22 mouse cellular contexts compared by ENCODE assay signal in the genomic region with DNA sequence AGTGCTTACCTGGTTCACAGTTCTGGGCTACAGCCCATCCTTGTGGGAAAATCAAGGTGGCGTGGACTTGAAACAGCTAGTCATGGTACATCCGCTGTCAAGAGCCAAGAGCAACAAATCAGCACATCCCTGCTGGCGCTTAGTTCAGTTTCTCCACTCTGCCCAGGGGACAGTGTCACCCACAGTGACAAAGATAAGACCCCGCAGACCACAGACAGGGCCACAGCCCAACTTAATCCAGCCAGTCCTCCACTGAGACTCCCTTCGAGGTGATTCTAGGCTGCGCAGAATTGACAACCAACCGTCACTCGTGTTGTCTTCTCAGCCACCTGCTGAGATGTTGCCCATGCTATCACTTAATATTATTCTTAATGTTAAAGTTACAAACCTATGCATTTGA. TPM values are rescaled to one million over a fixed set of nuclear protein-coding genes. Genes with fewer than 3 reads are reported as not detected.
DNase-seq lines count a peak whose midpoint lies in the region; ATAC-seq and TF ChIP-seq lines count a peak whose summit lies in the region.
"Had no signal": no experiment of that assay in that cellular context is flagged by ENCODE, and none has a peak within 500 bp of the region (broad histone marks: within the 10 kb centered on the region; RNA-seq: fewer than 3 reads in every experiment).

No protein-coding gene starts in this region.

- H3K27me3 ChIP-seq in liver, embryonic 12.5 days (replicated peaks), result no peaks in the 10 kb centered on the region
- no peaks in the 10 kb centered on the region for H3K27me3 ChIP-seq in liver, embryonic 16.5 days (ENCODE audit: control insufficient read depth, insufficient read depth, low read depth, low read length)
- H3K27me3 ChIP-seq in hindbrain, embryonic 10.5 days (ENCODE audit: insufficient read depth, poor library complexity, severe bottlenecking), result no peaks in the 10 kb centered on the region
- no peaks in the 10 kb centered on the region for H3K27me3 ChIP-seq in heart, embryonic 12.5 days (replicated peaks)
- H3K27me3 ChIP-seq: forebrain, embryonic 13.5 days; hindbrain, embryonic 15.5 days had no signal

- H3K27ac ChIP-seq in layer of hippocampus, adult 2 months, result peak overlapping the region; percentile 2; the same call in 1 of the 2 replicates
- no peak overlapping the region for H3K27ac ChIP-seq in liver, embryonic 12.5 days
- H3K27ac ChIP-seq in liver, embryonic 16.5 days (ENCODE audit: low read length), result no peak overlapping the region
- H3K27ac ChIP-seq in hindbrain, embryonic 10.5 days, result no peak overlapping the region
- no peak overlapping the region for H3K27ac ChIP-seq in heart, embryonic 12.5 days (ENCODE audit: poor library complexity, severe bottlenecking)
- H3K27ac ChIP-seq: embryonic facial prominence, embryonic 10.5 days; forebrain, embryonic 13.5 days; heart, embryonic 10.5 days; hindbrain, embryonic 15.5 days had no signal

- H3K4me3 ChIP-seq in layer of hippocampus, adult 2 months, result no peak overlapping the region
- no peak overlapping the region for H3K4me3 ChIP-seq in liver, embryonic 12.5 days
- H3K4me3 ChIP-seq in liver, embryonic 16.5 days (ENCODE audit: low read depth, low read length), result no peak overlapping the region
- H3K4me3 ChIP-seq in hindbrain, embryonic 10.5 days, result no peak overlapping the region
- no peak overlapping the region for H3K4me3 ChIP-seq in heart, embryonic 12.5 days
- H3K4me3 ChIP-seq: embryonic facial prominence, embryonic 10.5 days; forebrain, embryonic 13.5 days; heart, embryonic 10.5 days; hindbrain, embryonic 15.5 days had no signal

- H3K9me3 ChIP-seq in liver, embryonic 12.5 days (replicated peaks), result no peaks in the 10 kb centered on the region
- no peaks in the 10 kb centered on the region for H3K9me3 ChIP-seq in liver, embryonic 16.5 days (replicated peaks; ENCODE audit: control insufficient read depth, low read length)
- H3K9me3 ChIP-seq in hindbrain, embryonic 10.5 days, result no peaks in the 10 kb centered on the region
- H3K9me3 ChIP-seq in heart, embryonic 12.5 days (replicated peaks), result no peaks in the 10 kb centered on the region
- H3K9me3 ChIP-seq: embryonic facial prominence, embryonic 10.5 days; forebrain, embryonic 13.5 days; G1E; heart, embryonic 10.5 days; hindbrain, embryonic 15.5 days had no signal

- TF ChIP-seq CTCF in layer of hippocampus, adult 2 months (conservative IDR thresholded peaks at IDR 0.05), result no peak

- ATAC-seq in liver, embryonic 12.5 days, result peak; percentile 56
- peak; percentile 44 for ATAC-seq in liver, embryonic 16.5 days (ENCODE audit: low read depth)
- ATAC-seq in heart, embryonic 12.5 days (ENCODE audit: insufficient number of reproducible peaks, low FRiP score), result no peak
- ATAC-seq: forebrain, embryonic 13.5 days; forebrain, postnatal 0 days had no signal

- H3K9ac ChIP-seq in liver, embryonic 12.5 days, result no peak overlapping the region
- no peak overlapping the region for H3K9ac ChIP-seq in liver, embryonic 16.5 days (ENCODE audit: low read depth, low read length)
- H3K9ac ChIP-seq in heart, embryonic 12.5 days, result no peak overlapping the region
- H3K9ac ChIP-seq: forebrain, embryonic 13.5 days; forebrain, postnatal 0 days; hindbrain, embryonic 15.5 days had no signal

- intact Hi-C loops in gastrocnemius, postnatal 36 days (cut with DNase I), result no loop called here

- no peaks in the 10 kb centered on the region for H3K36me3 ChIP-seq in liver, embryonic 12.5 days
- H3K36me3 ChIP-seq in liver, embryonic 16.5 days (ENCODE audit: control insufficient read depth, insufficient read depth), result no peaks in the 10 kb centered on the region
- H3K36me3 ChIP-seq in hindbrain, embryonic 10.5 days, result no peaks in the 10 kb centered on the region
- H3K36me3 ChIP-seq in heart, embryonic 12.5 days, result no peaks in the 10 kb centered on the region
- H3K36me3 ChIP-seq: embryonic facial prominence, embryonic 10.5 days; G1E; heart, embryonic 10.5 days; hindbrain, embryonic 15.5 days had no signal

- H3K4me2 ChIP-seq in liver, embryonic 12.5 days, result no peak overlapping the region
- no peak overlapping the region for H3K4me2 ChIP-seq in liver, embryonic 16.5 days (ENCODE audit: low read depth, low read length)
- H3K4me2 ChIP-seq in heart, embryonic 12.5 days, result no peak overlapping the region
- H3K4me2 ChIP-seq: forebrain, embryonic 13.5 days; hindbrain, embryonic 15.5 days had no signal

- WGBS in liver, embryonic 12.5 days (ENCODE audit: insufficient replicate concordance), result 14% methylated on average over 8 of the region's 8 CpGs
- WGBS in liver, embryonic 16.5 days (ENCODE audit: insufficient replicate concordance), result 20% methylated on average over 8 of the region's 8 CpGs
- 91% methylated on average over 8 of the region's 8 CpGs for WGBS in hindbrain, embryonic 10.5 days
- 65% methylated on average over 8 of the region's 8 CpGs for WGBS in heart, embryonic 12.5 days

- no peak for DNase-seq in layer of hippocampus, adult 2 months (ENCODE audit: low spot score in 2 of 2)
- no peak for DNase-seq in layer of hippocampus, adult 11-12 months (ENCODE audit: low spot score)
- DNase-seq in hindbrain, embryonic 10.5 days (ENCODE audit: low spot score), result no peak
- DNase-seq in gastrocnemius, postnatal 36 days, result no peak
- DNase-seq: adrenal gland, postnatal 10 days; B cell, adult 2 months; cerebellum, adult 11-12 months; cerebellum, adult 9-11 months; cerebellum, postnatal 36 days; forebrain, postnatal 0 days; gastrocnemius, postnatal 25 days; heart, adult 18-20 months had no signal

- peaks cover 43% of the 10 kb centered on the region for H3K4me1 ChIP-seq in liver, embryonic 12.5 days
- peaks cover 2% of the 10 kb centered on the region; the same call in 1 of the 2 replicates for H3K4me1 ChIP-seq in liver, embryonic 16.5 days (ENCODE audit: control insufficient read depth, low read depth, low read length)
- peaks cover 17% of the 10 kb centered on the region for H3K4me1 ChIP-seq in hindbrain, embryonic 10.5 days (replicated peaks)
- peaks cover 12% of the 10 kb centered on the region; the same call in 1 of the 2 replicates for H3K4me1 ChIP-seq in heart, embryonic 12.5 days (replicated peaks)

RNA-seq across cellular contexts. Expression of a gene that starts 56.7 kb away (rescaled TPM):
- 100 to 1,000 TPM; 125 to 133 TPM for total RNA-seq in layer of hippocampus, adult 2 months (2021)
- 0.05 and 0.10 TPM in 2 replicates for polyA plus RNA-seq in liver, embryonic 12.5 days (2016; fragmentation: Nextera tagmentation; extraction: Ambion mirVana)
- 0.05 TPM in 1 of 2 replicates, not detected in the other for polyA plus RNA-seq in liver, embryonic 16.5 days (2015; fragmentation: Nextera tagmentation; extraction: Ambion mirVana)
- polyA plus RNA-seq in hindbrain, embryonic 10.5 days (2016; fragmentation: Nextera tagmentation; extraction: Ambion mirVana), result 2.4 and 3.9 TPM in 2 replicates
- under 1 TPM; 0.05 to 0.12 TPM for total RNA-seq in gastrocnemius, postnatal 36 days (2021)
- polyA plus RNA-seq in heart, embryonic 12.5 days (2016; fragmentation: Nextera tagmentation; extraction: Ambion mirVana), result 0.77 and 0.92 TPM in 2 replicates
- total RNA-seq: heart, adult 18-20 months; heart, postnatal 25 days had no signal
- polyA plus RNA-seq: CD4-positive, CD25-positive, alpha-beta regulatory T cell, adult 4 months; G1E had no signal
